Mouse (Mus musculus) adrenal gland (tissue): ENCODE measurements around the gene Gm20696.

Experiments
- intact Hi-C: fragments of 180-260 bp; cut with DNase I; formaldehyde crosslinking; loops from one replicate; pipeline ENCODE4 v1.15.1; 2025

Gene Gm20696

DNA sequence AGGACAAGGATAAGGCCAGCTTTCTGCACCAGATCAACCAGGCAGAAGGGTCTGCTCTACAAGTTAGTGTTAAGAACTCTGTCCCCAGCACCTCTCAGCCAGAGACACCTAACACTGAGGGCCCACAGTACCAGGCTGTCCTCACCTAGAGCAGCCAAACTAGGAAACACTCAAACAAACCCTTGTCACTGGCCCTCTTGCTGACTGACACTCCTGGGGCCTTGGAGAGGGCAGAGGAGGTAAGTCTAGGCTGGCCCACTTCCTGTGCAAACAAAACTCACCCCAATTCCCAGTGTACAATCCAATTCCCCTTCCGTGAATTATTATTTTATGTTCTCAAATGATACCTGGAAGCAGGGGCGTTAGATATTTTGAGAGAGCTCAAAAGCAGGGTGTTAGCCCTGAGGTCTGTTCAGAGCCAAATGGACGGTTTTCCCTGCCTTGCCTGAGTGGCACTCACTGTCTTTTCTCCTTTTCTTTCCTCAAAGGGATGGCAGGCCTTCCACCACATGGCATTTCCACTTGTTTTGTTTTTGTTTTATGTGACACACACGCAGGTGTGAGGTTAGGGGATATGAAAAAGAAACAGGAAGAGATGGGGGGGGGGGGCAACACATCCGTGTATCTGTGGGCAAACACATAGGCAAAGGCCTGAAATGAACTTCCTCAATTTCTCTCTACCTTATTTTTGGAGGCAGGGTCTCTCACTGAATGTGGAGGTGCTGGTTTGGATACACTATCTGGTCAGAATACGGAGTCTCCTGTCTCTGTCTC, 363.7 kb downstream of the Gm20696 start:
- intact Hi-C loops, result no loop called here

DNA sequence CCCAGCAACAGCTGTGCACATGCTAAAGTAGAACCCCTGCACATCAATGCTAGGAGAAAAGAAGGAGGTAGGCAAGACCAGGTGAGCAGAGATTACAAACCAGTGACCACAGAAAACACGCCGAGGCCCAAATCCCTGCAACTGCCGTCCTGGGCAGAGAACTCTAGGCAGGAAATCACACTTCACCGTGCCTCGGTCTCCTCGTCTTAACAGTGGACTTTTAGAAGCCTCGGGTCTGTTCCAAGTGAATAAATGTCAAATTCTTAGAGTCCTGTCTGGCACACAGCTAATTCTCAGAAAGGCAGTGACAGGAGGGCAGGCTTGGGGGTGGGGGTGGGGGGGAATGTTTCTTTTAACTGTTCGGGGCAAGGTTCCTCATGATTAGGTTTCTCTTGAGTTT, 364.7 kb downstream of the Gm20696 start:
- intact Hi-C loops, result no loop called here

DNA sequence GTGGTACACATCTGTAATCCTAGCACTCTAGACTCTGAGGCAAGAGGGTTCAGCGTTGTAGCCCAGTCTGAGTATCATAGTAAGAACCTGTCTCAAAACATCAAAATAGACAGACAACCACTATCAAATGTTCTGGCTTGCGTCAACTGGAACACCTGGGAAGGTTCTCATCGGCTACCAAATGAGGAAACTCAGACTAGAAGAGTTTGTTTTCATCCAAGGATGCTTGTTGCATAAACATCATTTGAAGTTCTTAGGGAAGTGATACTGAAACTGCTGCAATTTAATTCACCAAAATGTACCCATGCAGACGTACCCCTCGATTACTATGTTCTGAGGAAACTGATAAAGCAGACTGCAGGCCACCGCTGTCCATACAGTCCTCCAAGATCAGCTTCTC, 366.4 kb downstream of the Gm20696 start:
- intact Hi-C loops, result no loop called here

DNA sequence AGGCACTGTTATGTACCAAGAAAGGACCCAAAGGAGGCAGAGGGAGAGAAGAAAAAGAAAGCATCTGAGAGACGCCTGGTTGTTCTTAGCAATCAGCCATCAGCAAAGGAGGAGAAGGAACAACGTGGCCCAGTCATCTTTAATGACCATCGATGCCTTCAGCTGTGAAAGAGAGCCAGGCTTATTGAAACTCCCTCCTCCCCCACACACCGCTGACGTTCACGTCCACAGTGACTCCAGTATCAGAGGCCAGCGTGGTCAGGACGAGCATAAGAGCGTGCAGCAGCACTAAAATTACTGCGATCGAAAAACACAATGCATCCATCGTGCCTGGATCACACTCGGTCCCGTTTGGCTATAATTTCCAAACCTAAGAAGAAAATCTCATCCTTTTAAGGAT, 367.4 kb downstream of the Gm20696 start:
- intact Hi-C loops, result no loop called here

DNA sequence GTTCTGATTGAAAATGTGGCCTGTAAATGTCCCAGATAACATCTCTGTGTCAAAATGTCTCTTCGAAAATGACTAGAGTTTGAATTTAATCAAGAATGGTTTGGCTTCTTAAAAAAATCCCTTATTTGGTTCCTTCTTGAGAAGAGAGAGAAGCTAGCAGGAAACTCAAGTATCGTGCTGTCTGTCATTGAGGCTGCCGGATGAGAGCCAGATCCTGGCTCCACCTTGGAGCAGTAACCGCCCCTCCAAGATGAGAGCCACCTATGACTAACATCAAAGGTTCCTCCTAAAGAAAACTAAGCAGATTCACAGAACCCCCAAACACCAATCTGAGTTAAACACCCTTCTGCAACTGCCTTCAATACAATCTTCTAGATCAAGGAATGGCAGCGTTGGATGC, 369.1 kb downstream of the Gm20696 start:
- intact Hi-C loops, result no loop called here

DNA sequence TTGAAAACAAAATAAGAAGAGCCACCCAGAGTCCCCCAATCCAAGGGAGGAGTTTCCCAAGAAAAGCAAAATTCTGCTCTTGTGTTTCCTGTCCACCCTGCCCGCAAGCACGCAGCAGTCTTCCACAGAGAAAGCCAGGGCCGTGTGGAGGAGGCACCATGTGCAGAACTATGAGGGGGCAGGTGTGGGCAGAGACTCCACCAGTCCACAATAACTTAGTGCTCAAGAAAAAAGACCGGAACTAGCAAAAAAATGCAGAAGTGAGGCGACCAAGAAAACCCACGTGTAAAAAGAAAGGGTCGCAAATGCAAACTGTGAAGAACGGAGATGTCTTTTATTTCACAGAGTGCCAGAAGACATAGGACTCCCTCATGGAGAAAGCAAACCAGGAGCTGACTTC, 371.1 kb downstream of the Gm20696 start:
- intact Hi-C loops, result no loop called here

DNA sequence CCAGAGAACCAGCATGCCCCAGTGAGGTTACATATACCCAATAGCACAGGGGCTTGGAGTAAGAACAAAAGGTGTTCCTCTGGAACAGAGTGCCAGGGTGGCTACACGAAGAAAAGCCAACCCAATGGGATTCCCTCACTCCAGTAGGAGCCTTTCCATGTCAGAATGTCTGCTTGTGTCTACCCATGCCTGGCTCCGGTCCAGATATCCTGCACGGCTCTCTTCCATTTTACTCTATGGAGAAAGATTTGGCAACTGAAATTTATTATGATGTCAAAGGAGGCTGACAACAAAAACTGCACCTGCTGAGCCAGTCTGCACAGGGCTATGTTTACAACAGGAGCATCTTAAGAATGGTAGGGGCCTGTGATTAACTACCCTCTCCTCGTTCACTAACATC, 377.4 kb downstream of the Gm20696 start:
- intact Hi-C loops, result no loop called here

DNA sequence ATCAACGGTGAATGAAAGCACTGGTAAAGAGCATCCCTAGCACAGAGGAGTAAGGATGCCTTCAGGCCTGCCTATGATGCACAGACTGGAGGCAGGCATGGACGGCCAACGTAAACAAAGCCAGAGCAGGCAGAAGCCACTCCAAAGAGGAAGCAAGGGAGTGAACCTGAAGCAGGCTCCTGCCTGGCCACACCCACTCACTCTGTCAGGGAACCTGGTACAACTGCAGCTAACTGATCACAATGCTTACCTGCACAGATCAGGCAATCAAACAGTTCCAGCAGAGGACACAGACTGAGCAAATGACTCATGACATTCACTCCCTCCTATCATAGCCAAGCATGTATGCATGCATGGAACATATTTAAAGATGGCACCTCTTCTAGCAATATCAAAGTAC, 381.6 kb downstream of the Gm20696 start:
- intact Hi-C loops, result no loop called here

DNA sequence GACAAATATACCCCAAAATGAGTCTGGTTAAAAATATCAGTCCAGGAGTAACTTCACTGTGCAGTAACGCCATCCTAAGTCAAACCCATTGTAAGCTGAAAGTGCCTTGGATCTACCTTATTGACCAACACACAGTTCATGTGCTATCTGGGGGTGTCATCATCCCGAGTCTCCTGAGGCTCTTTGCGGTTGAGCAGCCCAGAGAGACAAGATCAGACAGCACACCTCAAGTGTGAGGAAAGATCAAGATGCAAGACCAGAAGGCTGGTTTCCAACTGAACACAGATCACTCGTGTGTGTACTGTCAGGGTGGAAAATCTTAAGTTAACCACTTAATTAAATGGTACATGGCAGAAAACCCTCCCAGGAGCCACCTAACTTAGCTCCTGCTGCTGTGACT, 382.6 kb downstream of the Gm20696 start:
- intact Hi-C loops, result no loop called here

DNA sequence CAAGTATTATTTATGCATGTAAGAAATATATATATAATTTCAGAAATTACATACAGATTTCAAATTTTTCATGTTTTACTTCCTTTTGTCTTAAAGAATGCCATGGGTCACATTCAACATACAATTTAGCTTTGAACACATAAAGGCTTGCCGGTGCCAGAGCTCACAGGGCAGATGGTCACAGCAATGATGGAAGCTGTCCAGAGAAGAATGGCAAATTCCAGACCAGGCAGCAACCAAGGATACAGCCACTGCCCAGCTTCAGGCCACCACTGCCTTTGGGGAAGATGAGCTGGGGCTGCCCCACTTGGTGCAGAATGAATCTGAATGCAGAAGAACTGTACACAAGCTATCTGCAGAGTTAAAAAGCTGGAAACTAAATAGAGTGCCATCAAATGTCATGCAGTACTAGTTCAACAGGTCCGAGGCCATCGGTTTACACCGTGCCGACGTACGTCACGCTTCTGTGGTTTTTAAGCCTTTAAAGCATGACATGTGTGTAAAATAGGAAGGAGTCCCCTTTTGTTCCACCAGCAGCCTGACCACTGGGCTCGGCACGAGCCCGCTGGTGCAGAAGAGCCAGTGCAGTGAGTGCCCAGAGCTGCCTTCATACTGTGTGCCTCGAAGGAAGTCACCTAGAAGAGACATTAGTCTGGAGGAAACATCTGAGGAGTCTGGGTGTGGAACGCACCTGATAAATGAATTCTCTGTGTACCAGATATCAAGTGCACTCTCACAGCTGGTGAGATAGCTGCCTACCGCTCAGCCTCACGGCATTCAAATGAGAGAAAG, 383.5 kb downstream of the Gm20696 start:
- intact Hi-C loops, result no loop called here

DNA sequence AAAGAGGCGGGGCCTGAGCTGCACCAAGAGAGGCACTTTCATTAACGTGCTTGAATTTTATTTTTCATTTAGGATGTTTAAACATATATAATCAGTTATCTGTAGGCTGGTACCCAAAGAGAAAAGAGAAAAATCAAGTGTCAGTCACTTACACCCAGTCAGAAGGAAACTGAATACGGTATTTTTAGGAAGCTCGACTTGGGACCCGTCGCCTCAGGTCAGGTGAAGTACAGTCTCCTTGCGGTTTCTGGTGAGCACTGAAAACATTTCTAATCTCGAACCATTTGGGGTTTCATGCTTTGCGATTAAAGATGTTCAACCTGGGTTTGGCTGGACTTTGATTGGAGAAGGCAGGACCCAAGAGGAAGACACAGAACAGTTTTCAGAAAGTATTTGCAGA, 385.2 kb downstream of the Gm20696 start:
- intact Hi-C loops, result no loop called here

DNA sequence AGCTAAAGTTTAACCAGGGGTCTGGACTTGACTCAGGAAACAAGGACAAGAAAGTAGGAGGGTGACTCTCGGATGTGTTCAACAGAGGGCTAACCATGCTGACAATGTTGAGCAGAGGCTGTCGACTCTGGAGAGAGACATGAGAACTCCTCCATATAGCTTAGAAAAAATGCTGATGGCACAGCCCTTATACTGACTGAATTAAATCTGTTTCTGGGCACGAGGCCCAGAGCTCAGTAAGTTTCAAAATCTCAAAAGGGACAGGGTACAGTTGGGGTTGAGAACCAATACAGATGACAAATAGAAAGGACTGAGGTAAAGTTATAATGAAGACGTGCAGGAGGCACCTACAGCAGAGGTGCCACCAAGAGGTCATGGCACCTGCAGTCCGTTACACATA, 386.0 kb downstream of the Gm20696 start:
- intact Hi-C loops, result no loop called here

DNA sequence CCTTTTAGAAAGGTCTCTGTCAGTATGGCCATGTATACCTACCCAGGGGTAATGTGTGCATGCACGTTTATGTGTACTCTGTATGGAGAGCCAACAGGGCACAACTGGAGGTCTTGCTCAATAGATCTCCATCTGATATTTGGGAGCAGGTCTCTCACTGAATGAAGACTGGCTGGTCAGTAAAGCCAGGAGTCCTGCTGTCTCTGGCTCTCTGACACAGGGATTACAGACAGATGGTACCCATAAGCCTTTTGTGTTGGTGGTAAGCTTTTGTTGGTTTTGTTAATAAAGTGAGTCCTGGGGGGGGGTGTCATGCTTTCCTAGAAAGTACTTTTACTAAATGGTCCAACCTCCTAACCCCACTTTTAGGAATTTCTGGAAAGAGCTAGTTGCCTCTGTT, 389.3 kb downstream of the Gm20696 start:
- intact Hi-C loops, result no loop called here

DNA sequence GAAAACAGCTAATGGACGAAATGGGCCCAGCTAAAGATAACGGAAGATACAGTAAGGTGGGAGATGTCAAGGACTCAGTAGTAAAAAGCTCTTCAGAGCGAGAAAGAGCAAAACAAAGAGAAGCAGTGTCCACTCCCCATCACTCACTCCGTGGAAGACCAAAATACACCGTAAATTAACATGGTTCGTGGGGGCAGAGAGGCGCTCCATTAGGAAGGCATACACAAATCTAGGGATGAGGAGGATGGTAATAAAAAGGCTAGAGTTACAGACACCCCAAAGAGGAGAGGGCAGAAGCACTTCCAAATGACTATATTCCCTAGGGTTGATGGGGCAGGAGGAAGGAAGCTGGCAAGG, 390.3 kb downstream of the Gm20696 start:
- intact Hi-C loops, result no loop called here

DNA sequence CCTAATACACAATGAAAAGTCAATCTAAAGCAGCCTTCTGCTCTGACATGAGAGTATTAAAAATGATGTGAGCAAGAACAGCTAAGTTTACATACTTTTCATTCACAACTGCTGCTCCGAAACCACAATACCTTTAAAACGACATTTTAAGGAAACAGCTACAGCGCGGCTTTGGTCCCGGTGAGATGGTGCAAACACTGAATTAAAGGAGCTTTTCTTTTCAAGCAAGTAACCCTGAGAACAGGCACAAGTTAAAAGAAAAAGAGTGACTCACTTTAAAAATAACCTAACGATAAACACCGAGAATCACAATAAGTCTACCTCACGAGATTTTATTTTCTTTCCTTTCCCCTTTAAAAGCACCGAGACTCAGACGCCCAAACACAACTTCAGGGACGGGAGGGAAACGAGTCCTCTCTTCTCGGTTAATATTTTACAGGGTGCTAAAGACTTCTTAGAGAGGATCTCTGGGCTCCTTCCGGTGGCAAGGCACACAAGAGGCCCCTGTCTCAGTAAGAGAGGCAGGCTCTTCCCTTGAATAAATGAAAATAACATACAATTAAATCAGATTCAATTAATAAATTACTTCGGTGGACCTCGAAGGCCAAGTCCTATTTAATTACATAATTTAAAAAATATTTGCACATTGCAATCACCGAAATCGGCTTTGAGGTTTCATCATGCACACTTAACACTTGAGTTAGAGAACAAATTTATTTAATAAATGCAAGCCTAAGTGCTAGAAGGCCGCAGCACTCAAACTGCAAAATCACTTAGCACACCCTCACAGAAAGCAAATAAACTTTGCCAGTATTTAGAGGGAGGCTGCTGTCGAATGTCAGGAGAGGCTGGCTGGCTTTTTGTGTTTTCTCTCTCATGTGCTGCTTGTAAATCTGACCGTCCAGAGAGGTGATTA, 391.0 kb downstream of the Gm20696 start:
- intact Hi-C loops, result no loop called here

DNA sequence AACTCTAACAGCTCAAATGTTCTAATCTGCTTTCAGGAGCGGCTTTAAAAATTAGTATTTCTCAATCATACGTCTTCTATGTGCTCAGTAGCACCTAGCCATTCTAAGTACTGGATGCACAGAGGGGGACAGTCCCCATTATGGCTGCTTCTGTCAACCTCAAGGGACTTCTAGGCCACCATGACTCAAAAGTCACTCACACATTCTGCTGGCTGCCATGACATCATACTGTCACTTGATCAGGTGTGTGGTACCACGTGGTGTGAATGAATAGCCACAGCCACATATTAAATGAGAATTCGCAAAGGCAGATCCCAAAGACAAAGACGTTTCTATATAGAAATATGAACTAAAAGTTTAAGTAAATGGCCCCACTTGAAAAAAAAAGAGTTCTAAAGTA, 391.9 kb downstream of the Gm20696 start:
- intact Hi-C loops, result no loop called here

DNA sequence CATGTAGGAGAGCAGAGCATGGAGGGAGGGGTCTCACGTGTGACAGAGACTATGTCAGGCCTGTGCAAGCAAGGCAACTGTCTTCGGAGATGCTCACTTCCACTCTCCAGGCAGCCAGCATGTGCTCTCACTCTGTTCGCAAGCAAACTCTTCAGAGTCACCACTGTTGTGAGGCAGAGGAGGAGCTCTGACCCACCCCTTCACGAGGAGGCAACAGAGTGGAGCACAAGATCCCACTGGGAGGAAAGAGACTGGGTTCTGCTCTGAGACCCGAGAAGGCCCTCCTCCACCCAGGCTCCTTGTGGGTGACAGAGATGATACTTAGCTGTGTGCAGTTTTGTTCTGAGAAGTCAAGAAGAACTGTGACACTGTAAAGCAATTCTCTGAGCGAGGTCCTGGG, 392.4 kb downstream of the Gm20696 start:
- intact Hi-C loops, result no loop called here

DNA sequence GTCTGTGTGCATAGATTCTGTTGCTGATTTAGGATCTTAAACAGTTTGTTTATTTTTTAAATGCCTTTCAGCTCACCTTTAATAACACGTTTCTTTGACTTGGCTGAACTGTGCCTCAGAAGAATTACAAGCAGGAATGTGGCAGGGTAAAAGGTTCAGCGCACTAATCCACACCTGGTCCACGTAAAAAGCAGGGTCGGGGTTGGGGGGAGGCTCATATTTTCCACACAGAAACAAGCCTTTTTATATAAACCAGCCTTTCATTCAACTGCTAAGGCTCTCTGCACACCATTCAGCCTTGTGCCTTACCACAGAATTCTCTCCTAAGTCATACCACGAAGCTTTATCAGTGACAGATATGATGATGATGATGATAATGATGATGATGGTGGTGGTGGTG, 393.4 kb downstream of the Gm20696 start:
- intact Hi-C loops, result no loop called here

DNA sequence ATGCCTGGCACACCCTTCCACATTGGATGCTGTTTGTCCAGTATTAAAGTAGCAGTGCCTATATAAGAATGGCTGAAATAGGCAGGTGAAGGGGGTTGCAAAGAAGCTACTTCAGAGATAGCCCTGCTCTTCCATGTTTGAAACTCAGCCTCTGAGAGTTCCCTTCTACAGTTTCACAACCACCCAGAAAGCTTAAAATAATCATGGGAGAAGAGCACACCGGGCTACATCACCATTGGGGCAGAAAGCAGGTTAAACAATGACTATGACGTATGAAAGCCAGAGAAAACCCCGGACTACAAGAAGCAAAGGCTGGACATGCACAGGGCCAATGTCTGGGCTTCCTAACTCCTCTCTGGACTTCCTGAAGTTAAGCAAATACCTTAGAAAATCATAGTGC, 394.4 kb downstream of the Gm20696 start:
- intact Hi-C loops, result no loop called here

DNA sequence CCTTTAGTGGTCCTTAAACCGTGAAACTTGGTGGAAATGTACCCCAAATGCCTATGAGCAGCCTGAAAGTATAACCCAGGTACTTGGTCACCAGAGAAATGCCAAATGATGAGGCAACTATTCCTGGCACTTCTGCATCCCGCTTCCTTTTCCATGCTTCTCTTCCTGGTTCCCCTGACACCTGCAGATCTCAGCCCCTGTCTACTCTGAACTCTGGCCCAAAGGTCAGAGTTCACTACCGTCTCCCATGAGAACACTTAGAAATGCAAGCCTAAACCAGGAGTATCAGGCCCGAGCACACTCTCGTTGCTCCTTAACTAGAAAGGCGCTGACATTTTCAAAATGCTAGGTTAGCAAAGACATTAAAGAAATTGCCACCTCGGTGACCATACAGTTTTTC, 394.9 kb downstream of the Gm20696 start:
- intact Hi-C loops, result no loop called here

DNA sequence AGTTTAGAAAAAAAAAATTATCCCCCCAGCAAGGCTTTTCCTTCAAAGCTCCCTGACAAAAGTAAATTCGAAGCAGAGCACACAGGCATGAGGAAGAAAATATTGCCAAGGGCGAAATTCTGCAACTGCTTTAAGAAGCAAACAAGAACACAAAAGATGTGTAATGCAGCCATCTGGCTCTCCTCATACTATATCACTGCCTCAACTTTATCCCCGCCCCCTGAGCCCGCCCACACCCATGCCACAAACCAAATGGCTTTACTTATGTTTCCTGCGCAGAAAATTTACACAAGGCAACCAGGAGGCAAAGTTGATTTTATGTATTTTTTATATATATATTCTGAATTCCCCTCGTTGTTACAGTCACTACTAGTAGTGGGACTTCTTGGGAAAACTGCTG, 396.7 kb downstream of the Gm20696 start:
- intact Hi-C loops, result no loop called here
